Mouse (Mus musculus) heart, adult 2 months (tissue): ENCODE measurements at regions not wholly inside any gene's neighbourhood (a gene's known extent, or its start where the extent isn't known, plus 50 kb on each side); places are given as distances from the start of the nearest gene placed in this dataset.

Experiments used
- CTCF ChIP-seq: fragments of 200-600 bp; IDR thresholded peaks from 2 replicates; pipeline ENCODE4 v1.8.1; 2022; ENCODE audit warnings: antibody characterized with exemption, mild to moderate bottlenecking, moderate library complexity
- EP300 ChIP-seq: fragments of 200-500 bp; IDR thresholded peaks from 2 replicates; pipeline ENCODE4 v1.6.1; 2011; ENCODE audit warnings: low read depth, low read length, control low read depth; ENCODE audit not compliant: insufficient read depth
- POLR2A ChIP-seq: fragments of 200-500 bp; IDR thresholded peaks from 2 replicates; pipeline ENCODE4 v1.6.1; 2011; ENCODE audit warnings: mild to moderate bottlenecking, low read depth, low read length, control low read depth; ENCODE audit not compliant: insufficient read depth

DNA sequence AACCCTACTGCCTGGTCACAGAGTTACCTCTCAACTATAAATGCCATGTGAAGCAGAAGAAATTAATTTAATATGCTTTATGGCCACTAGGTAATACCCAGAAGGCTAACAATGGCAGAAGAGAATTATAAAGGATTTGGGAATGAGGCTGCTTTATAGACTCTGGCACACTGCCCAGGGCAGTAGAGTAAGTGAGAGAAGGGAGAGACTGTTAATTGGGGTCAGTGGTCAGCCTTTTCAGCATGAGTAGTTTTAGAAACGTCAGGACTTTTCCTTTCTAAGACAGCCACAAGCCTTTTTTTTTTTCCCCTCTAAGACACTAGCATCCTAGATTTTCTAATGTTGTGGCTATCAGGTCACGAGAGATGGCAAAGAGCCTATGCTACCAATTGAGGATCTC, 136.6 kb downstream of the Kcna5 start:
- no peak for TF ChIP-seq EP300
- no peak for TF ChIP-seq CTCF
- no peak for TF ChIP-seq POLR2A
